Mouse (Mus musculus): ENCODE data around the gene Tbpl1.
A peak's percentile ranks its signal among the peaks of the same experiment; 100 is the strongest.

Gene Tbpl1

GRCm38 (mm10) chr10:22731272-22732093, at the start of gene Tbpl1:
Tbpl1 (minus strand) TSS chr10:22731938.
- peak; percentile 93 for DNase-seq (ENCODE audit: extremely low read depth, insufficient read length, low spot score)

- no peak for DNase-seq (ENCODE audit: extremely low read depth, insufficient read length, low spot score)
Observed at GRCm38 (mm10) chr10:22781466-22781865, 49.7 kb upstream of the Tbpl1 start.

GRCm38 (mm10) chr10:22777939-22778338, 46.2 kb upstream of the Tbpl1 start:
- no peak for DNase-seq (ENCODE audit: extremely low read depth, insufficient read length, low spot score)

GRCm38 (mm10) chr10:22776007-22776698, 44.4 kb upstream of the Tbpl1 start:
- DNase-seq (ENCODE audit: extremely low read depth, insufficient read length, low spot score) = no peak

GRCm38 (mm10) chr10:22775456-22775855, 43.7 kb upstream of the Tbpl1 start:
- no peak for DNase-seq (ENCODE audit: extremely low read depth, insufficient read length, low spot score)

DNA sequence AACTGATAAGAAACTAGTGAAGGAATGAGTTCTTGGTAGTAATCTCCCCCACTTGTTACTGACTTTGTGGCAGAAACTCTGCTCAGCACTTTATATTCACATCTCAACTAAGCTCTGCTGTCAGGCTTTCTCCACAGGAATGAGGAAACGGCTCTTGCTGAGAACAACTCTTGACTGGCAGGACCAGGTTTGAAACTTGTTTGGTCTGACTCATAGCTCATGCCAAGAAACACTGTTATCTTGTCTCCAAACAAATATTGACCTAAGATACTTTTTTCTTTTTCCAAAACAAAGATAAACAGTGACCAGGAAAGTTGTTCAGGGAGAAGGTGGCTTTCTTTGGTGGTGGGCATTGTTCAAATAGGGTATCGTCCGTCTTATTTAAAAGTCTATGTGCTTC, 42.9 kb upstream of the Tbpl1 start:
- no peak for DNase-seq (ENCODE audit: extremely low read depth, insufficient read length, low spot score)

DNA sequence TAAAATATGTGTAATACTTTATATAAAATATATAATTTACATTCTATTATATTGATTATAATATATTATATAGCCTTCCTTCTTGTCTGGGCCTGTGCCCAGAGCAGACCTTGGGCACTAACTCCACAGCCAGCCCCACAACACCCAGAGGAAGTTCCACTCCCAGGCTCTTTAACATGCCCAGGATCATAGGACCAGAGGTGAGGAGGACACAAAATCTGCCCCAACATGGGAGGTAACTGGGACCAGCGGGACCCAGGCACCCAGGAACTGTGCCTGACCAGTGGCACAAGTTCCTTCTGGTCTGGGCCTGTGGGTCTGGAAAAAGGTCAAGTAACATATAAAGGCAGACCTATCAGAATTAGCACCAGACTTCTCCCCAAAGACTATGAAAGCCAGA, 22.5 kb upstream of the Tbpl1 start:
- no peak for DNase-seq (ENCODE audit: extremely low read depth, insufficient read length, low spot score)

DNA sequence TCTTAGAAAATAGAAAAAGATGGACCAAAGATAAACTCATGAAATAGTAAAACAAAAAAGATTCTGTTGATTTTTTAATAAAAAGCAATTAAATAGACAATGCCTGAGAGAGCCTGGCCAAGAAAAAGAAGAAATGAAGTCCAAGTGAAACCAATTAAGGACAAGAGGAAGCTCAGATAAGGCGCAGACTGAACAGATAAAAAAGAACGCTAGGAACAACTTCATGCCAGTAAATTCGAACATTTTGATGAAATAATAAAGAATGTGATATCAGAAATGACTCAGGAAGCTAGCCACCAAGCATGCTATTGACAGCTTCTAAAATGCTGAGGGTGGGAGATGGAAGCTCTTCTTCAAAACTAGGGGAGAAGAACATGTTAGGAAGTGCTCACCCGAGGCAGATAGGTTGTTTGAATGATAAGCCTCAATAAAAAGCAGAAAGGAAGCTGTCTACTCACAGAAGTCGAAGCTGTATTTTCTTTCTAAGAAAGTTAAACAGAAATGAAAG, 19.5 kb upstream of the Tbpl1 start:
- no peak for DNase-seq (ENCODE audit: extremely low read depth, insufficient read length, low spot score)

DNA sequence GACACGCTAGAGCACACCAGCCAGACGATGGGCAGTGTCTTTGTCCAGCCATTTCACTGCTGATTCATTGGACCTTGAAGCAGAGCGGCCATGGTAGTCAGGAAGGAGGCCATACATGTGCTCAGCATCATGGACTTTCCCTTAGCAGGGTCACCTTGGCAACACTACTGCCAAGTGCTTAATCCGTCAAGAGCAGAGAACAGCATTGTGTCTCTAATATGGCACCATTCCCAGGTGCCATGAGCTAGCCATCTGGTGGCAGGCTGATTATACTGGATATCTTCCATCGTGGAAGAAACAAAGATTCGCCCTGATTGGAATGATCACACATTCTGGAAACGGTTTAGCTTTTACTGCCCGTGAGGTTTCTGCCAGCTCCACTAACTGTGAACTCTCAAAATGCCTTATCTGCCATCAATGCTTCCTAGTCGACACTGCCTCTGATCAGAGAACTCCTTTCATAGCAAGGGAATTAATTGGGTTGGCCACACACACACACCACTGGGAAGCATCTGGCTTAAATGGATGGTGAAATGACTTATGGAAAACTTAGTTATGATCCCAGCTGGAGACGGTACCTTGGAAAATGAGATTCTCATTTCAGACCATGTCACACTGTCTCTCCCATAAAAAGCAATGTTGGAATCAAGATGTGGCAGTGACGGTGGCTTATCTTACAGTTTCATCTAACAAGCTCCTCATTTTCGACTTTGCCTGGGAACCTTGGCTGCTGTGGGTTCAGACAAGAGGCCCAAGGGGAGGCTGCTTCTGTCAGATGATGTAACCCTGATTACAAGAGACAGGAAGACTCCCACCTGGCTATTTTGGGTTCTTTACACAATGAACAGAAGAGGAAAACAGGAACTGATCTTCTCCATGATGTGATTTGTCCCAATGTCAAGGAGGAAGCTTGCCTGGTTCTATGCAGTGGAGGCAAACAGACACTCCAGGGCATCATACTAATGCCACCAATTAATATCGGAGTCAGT, 14.9 kb upstream of the Tbpl1 start:
- no peak for DNase-seq (ENCODE audit: extremely low read depth, insufficient read length, low spot score)

GRCm38 (mm10) chr10:22745922-22746321, 14.2 kb upstream of the Tbpl1 start:
- DNase-seq (ENCODE audit: extremely low read depth, insufficient read length, low spot score) = no peak

DNA sequence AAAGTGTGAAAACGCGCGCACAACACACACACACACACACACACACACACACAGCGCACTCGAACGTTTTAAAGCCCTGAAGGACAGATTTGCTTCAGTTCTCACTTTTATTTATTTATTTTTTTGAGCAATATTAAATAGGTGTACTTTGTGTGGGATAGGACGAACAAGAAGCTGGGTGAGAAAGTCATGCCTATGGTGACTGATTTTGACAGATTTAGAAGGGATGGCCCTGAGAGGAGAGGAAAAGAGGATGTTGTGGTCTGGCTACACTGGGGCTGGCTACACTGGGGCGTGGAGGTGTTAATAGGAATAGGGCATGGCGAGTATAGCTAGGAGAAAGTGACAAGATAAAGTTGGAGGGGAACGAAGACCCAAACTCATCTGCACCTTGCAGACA, 443 bp upstream of the Tbpl1 start:
- no peak for DNase-seq (ENCODE audit: extremely low read depth, insufficient read length, low spot score)

DNA sequence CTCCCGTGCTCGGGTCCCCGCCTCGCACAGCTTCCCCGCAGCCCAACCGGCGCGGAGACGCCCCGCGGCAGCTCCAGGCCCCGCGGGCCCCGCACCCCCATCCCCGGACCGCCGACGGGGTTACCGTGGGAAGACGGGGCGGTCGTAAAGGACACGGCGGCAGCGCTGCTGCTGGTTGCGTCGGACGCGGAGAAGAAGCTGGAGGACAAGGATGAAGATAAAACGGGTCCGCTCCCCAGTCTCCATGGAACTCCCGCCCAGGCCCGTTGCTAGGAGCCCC, 806 bp downstream of the Tbpl1 start:
- no peak for DNase-seq (ENCODE audit: extremely low read depth, insufficient read length, low spot score)

DNA sequence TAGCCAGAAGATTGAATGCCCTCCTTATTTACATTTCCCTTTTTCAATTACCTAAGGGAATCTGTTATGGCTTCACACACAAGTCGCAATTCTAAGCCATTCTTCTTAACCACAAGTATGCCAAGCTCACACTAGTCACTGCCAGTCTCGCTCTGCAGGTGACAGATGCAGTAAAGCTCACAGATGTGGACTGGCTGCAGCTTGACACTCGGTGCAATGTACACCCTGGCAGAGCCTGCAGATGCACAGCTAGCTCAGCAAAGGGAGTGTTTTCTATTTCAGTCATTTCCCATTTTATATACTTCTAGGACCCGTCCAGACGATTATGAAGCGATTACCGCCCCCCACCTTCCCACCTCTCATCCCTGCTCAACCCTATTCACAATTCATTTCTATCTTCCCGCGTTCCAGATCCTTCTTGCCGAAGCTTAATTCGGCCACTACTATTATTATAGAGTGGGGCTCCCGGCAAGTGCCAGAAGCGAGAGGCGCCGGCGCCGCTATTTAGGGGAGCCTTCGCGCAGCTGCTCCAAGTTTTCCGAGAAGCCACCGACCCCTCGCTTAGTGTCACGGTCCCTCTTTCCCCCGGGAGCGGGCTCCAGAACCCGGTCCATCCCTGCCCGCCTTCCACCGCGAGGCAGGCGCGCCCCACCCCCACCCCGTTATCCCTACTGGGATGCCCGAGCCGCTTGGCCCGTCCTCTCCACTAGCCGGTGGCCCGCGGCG, 1.3 kb downstream of the Tbpl1 start:
- peak; percentile 24 for DNase-seq (ENCODE audit: extremely low read depth, insufficient read length, low spot score)

DNA sequence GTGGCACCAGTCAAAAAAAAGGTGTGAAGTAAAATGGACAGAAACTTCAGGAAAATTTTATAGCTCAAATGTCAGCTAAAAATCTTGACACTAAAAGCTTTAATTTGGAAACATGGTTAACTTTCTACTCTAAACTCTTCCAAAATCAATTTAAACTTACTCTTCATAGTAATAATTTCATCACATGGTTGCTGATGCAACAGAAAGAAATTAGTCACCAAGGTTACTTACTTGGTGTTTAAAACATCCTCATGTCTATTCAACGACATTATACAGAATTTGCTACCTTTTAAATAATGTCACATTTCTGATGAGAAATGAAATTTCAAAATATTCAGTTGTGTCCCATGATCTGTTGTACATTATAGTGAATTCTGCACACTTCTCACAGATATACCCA, 3.5 kb downstream of the Tbpl1 start:
- no peak for DNase-seq (ENCODE audit: extremely low read depth, insufficient read length, low spot score)

- no peak for DNase-seq (ENCODE audit: extremely low read depth, insufficient read length, low spot score)
Observed at GRCm38 (mm10) chr10:22726295-22726694, 5.4 kb downstream of the Tbpl1 start.

GRCm38 (mm10) chr10:22725166-22725565, 6.6 kb downstream of the Tbpl1 start:
- DNase-seq (ENCODE audit: extremely low read depth, insufficient read length, low spot score) = no peak

GRCm38 (mm10) chr10:22720781-22721529, 10.8 kb downstream of the Tbpl1 start:
- no peak for DNase-seq (ENCODE audit: extremely low read depth, insufficient read length, low spot score)

DNA sequence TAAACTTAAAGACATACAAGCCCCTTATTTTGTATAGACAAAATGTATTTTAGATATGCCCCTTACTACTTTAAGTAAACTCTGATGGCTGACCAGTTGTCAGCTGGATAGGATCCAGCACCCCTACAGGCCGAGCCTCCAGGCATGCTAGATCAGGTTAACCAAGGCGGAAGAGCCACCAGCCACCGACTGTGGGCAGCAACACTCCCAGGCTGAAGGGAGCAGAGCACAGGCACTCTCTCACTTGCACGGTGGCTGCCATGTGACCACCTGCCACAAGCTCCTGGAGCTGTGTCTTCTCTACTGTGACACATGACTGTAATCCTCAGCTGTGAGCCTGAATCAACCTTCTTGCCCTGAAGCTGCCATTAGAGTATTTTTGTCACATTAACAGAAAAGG, 13.3 kb downstream of the Tbpl1 start:
- DNase-seq (ENCODE audit: extremely low read depth, insufficient read length, low spot score) = no peak

DNA sequence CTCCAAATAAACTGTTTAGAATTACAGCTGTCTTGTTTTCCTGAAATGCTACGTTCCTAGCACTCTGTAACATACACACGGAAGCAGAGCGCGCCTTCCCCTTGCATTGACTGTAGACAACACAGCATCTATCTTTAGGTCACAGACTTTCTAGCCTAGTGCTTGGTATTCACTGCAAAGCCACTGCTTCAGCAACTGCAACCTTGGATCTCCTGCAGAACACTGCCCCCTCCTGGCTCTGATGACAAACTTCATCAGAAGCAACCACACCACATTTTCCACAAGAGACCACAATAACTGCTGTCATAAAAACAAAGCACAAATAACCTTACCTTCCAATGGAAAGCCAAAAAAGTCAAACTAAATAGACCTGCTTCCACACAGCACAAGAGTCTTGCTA, 17.2 kb downstream of the Tbpl1 start:
- no peak for DNase-seq (ENCODE audit: extremely low read depth, insufficient read length, low spot score)

GRCm38 (mm10) chr10:22712955-22713354, 18.8 kb downstream of the Tbpl1 start:
- no peak for DNase-seq (ENCODE audit: extremely low read depth, insufficient read length, low spot score)
